Mouse (Mus musculus) lung, postnatal 0 days (tissue): ENCODE data around the gene F8. TPM values are rescaled to one million over a fixed set of nuclear protein-coding genes. Genes with fewer than 3 reads are reported as not detected.
"Not testable (repeated sequence)": the region's sequence is repeated elsewhere in the genome, so short reads cannot be mapped to it uniquely, and the experiment has no call there.

Source experiments
- ATAC-seq: fragments of 200-750 bp; cut with Nextera tagmentation; 2 replicates; pipeline ENCODE4 v1.8.0; 2017; ENCODE audit warnings: moderate library complexity
- DNase-seq: peaks from one replicate; pipeline ENCODE4 v3.0.0-alpha.2; 2016; ENCODE audit warnings: low spot score
- H3K27ac ChIP-seq: fragments of 300-500 bp; sonication (generic); 2 replicates; pipeline ENCODE4 v1.5.1; 2014; ENCODE audit warnings: antibody characterized with exemption, mild to moderate bottlenecking, low read length, mixed read lengths
- H3K27me3 ChIP-seq: fragments of 300-500 bp; sonication (generic); replicated peaks from 2 replicates; pipeline ENCODE4 v1.6.1; 2014; ENCODE audit warnings: low read length, mixed read lengths; ENCODE audit not compliant: insufficient read depth
- H3K36me3 ChIP-seq: fragments of 300-500 bp; sonication (generic); 2 replicates; pipeline ENCODE4 v1.6.1; 2014; ENCODE audit warnings: low read length, mixed read lengths; ENCODE audit not compliant: insufficient read depth
- H3K4me1 ChIP-seq: fragments of 300-500 bp; sonication (generic); 2 replicates; pipeline ENCODE4 v1.6.1; 2014; ENCODE audit warnings: antibody characterized with exemption, low read depth, low read length, mixed read lengths; ENCODE audit not compliant: insufficient read depth
- H3K4me2 ChIP-seq: fragments of 300-500 bp; sonication (generic); replicated peaks from 2 replicates; pipeline ENCODE4 v1.6.1; 2014; ENCODE audit warnings: low read depth, mild to moderate bottlenecking, low read length, moderate library complexity, mixed read lengths
- H3K4me3 ChIP-seq: fragments of 300-500 bp; sonication (generic); 2 replicates; pipeline ENCODE4 v1.5.1; 2014; ENCODE audit warnings: low read depth, low read length
- H3K9ac ChIP-seq: fragments of 300-500 bp; sonication (generic); replicated peaks from 2 replicates; pipeline ENCODE4 v1.6.1; 2014; ENCODE audit warnings: low read depth, mild to moderate bottlenecking
- H3K9me3 ChIP-seq: fragments of 300-500 bp; sonication (generic); 2 replicates; pipeline ENCODE4 v1.6.1; 2016; ENCODE audit warnings: low read length, mixed read lengths
- CTCF ChIP-seq: IDR thresholded peaks from 2 replicates; pipeline ENCODE4 v1.5.1; 2016; ENCODE audit warnings: antibody characterized with exemption, mild to moderate bottlenecking
- EP300 ChIP-seq: IDR thresholded peaks from 2 replicates; pipeline ENCODE4 v1.6.1; 2016; ENCODE audit warnings: antibody characterized with exemption, mild to moderate bottlenecking, control low read depth
- WGBS: fragments of 180-500 bp; shearing (Covaris S2); extraction: QIAGEN DNeasy Blood & Tissue Kit; methylation state at CpG from one replicate; pipeline ENCODE4 v1.1.7; 2014; 5-methylcytosine and 5-hydroxymethylcytosine counted together
- polyA plus RNA-seq: library from polyadenylated mRNA; unstranded; fragments of >200 nt; fragmentation: Nextera tagmentation; extraction: Ambion mirVana; gene quantifications from 2 replicates; pipeline ENCODE4 v1.2.1, GENCODE M21; 2015

F8 gene
- polyA plus RNA-seq, 1 experiment from 2014 or later, result 1.3 TPM

DNA sequence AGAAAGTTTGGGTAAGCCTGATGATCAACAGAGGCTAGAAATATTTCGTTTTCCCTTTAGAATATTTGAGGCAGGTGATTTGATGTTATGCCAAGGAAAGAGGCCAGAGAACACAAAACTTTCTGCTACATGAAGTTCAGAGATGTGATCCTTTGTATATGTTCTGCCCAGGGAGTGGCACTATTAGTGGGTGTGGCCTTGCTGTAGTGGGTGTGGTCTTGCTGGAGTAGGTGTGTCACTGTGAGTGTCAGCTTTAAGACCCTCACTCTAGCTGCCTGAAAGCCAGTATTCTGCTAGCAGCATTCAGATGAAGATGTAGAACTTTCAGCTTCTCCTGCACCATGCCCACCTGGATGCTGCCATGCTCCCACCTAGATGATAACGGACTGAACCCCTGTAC lies 232.1 kb downstream of the F8 start:
- no peak for ATAC-seq
- no peaks in the 10 kb centered on the region for H3K27me3 ChIP-seq
- no peak overlapping the region for H3K4me2 ChIP-seq
- no peaks in the 10 kb centered on the region for H3K9me3 ChIP-seq
- H3K9ac ChIP-seq, result no peak overlapping the region
- no peak overlapping the region for H3K4me3 ChIP-seq
- TF ChIP-seq CTCF, result no peak
- no peak for TF ChIP-seq EP300
- H3K36me3 ChIP-seq, result no peaks in the 10 kb centered on the region
- no peaks in the 10 kb centered on the region for H3K4me1 ChIP-seq
- DNase-seq, result no peak
- WGBS, result 83% methylated on average over 2 of the region's 2 CpGs
- no peak overlapping the region for H3K27ac ChIP-seq

DNA sequence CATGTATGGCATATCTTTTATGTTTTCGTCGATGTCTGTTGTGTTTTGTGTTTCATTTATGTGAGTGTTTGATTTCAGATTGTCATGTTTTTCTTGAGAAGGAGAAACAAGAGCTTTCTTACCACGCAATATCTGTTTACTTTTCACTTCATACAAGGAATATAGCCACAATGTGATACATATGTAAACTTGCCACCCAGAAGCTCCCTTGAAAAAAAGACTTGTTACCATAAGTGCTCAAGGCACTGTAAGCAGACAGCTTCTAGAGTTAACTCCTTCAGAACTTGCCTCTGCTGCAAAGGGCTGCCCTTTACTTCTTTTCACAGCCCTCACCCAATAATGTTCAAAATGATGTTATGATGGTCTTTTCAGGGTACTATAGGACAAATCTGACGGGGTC lies 234.0 kb downstream of the F8 start:
- Histone ChIP-seq H3K9me3 (no peaks in the 10 kb centered on the region), H3K27ac (no peak overlapping the region), H3K27me3 (no peaks in the 10 kb centered on the region), H3K36me3 (no peaks in the 10 kb centered on the region), H3K4me1 (no peaks in the 10 kb centered on the region), H3K4me3 (no peak overlapping the region), H3K9ac (no peak overlapping the region), H3K4me2 (no peak overlapping the region)
- TF ChIP-seq EP300 (no peak), CTCF (no peak)
- DNase-seq (no peak), ATAC-seq (no peak)
- 40% methylated on average over 4 of the region's 4 CpGs for WGBS

DNA sequence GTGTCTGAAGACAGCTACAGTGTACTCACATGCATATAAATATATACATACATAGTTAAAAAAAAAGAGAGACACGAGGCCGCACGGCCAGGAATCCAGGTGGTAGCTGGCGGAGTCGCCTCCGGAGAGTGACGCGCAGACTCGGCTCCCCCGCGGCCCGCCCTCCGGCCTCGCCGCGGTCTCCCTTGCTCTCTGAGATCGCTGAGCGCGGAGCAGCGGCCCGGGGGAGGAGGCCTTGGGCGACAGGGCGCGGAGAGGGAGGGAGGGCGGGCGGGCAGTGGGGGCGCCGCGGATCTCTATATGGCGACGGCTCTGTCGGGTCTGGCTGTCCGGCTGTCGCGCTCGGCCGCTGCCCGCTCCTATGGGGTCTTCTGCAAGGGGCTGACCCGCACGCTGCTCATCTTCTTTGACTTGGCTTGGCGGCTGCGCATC lies 239.3 kb downstream of the F8 start:
- not testable (repeated sequence) for H3K36me3 ChIP-seq, H3K9me3 ChIP-seq, H3K4me1 ChIP-seq, H3K27ac ChIP-seq, DNase-seq, H3K27me3 ChIP-seq, H3K9ac ChIP-seq
- Histone ChIP-seq H3K4me2 (peak overlapping the region; percentile 54), H3K4me3 (peak overlapping the region; percentile 8; the same call in 1 of the 2 replicates)
- peak; percentile 32; the same call in 1 of the 2 replicates for ATAC-seq
- 31% methylated on average over 6 of the region's 42 CpGs for WGBS

DNA sequence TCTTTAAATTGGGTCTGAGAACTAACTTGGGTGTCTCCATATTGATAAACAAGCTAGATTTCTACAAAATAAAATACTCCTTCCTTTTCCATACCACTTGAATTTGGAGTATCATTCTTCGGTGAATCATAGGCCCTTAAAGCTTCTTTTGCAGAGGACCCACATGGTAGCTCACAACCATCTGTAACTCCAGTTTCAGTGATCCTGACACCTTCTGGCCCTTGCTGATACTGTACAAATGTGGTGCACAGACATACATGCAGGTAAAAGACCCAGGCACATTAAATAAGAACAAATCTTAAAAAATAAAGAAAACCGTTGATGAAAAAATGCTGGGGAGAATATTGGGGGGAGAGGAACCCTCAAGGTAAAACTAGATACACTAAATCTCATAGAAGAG lies 244.2 kb downstream of the F8 start:
- H3K4me2 ChIP-seq, result no peak overlapping the region
- H3K4me3 ChIP-seq, result no peak overlapping the region
- no peaks in the 10 kb centered on the region for H3K4me1 ChIP-seq
- H3K9me3 ChIP-seq, result no peaks in the 10 kb centered on the region
- no peaks in the 10 kb centered on the region for H3K27me3 ChIP-seq
- TF ChIP-seq CTCF (no peak), EP300 (no peak)
- no peak for ATAC-seq
- no peak for DNase-seq
- no peak overlapping the region for H3K9ac ChIP-seq
- no peaks in the 10 kb centered on the region for H3K36me3 ChIP-seq
- 80% methylated on average over 2 of the region's 2 CpGs for WGBS
- H3K27ac ChIP-seq, result no peak overlapping the region

- TF ChIP-seq EP300, result no peak
- TF ChIP-seq CTCF, result no peak
- no peak overlapping the region for H3K27ac ChIP-seq
- H3K4me2 ChIP-seq, result no peak overlapping the region
- no peak overlapping the region for H3K9ac ChIP-seq
- DNase-seq (no peak), ATAC-seq (no peak)
- H3K27me3 ChIP-seq, result no peaks in the 10 kb centered on the region
- 90% methylated on average over 2 of the region's 2 CpGs for WGBS
- H3K9me3 ChIP-seq, result no peaks in the 10 kb centered on the region
- H3K36me3 ChIP-seq, result no peaks in the 10 kb centered on the region
- H3K4me1 ChIP-seq, result no peaks in the 10 kb centered on the region
- H3K4me3 ChIP-seq, result no peak overlapping the region
Measured at GRCm38 (mm10) chrX:75137729-75138128, 244.7 kb downstream of the F8 start.

- Histone ChIP-seq H3K4me1 (no peaks in the 10 kb centered on the region), H3K9me3 (no peaks in the 10 kb centered on the region), H3K36me3 (no peaks in the 10 kb centered on the region), H3K4me2 (no peak overlapping the region), H3K27me3 (no peaks in the 10 kb centered on the region), H3K4me3 (no peak overlapping the region), H3K9ac (no peak overlapping the region), H3K27ac (no peak overlapping the region)
- TF ChIP-seq EP300 (no peak), CTCF (no peak)
- DNase-seq, result no peak
- no peak for ATAC-seq
Measured at GRCm38 (mm10) chrX:75136938-75137337, 245.5 kb downstream of the F8 start.

DNA sequence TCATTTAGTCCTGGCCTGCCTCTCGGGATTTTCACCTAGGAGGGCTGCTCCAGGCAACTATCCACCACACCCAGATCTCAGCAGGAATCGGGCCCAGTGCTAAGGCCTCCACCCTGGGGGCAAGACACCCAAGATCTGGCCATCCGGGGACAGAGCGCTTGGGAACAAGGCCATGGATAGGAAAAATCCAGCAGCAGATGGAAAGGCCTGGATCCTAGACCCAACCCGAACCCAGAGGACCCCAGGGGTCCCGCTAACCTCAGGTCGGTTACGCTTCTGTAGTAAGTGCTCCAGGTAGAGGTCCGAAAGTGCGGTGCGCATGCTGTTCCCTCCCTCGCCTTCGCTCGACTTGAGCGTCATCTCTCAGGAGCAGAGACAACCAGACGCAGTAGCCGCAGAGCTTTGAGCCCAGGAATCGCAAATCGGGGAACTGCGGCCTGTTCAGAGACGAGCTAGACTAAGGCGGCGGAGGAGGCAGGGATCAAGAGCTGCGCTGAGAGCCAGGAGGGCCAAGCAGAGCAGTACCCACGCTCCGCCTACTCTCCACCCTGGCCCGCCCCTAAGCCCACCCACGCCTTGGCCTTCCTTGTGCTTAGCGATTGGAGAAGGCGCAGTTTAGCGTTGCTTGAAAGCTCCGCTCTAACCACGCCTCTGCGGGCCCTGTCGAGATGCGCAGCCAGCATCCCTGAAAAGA lies 251.8 kb downstream of the F8 start, which contains the start of gene Mpp1:
Mpp1 (minus strand) TSS at position 550 of the 694 bp plus-strand sequence.
- Histone ChIP-seq H3K9ac (peak within 1 kb of the TSS; percentile 49), H3K4me3 (peak within 1 kb of the TSS; percentile 56), H3K27me3 (no peaks in the 10 kb centered on the region), H3K4me1 (no peaks in the 10 kb centered on the region), H3K27ac (peak within 1 kb of the TSS; percentile 73), H3K4me2 (peak within 1 kb of the TSS; percentile 47), H3K9me3 (no peaks in the 10 kb centered on the region), H3K36me3 (no peaks in the 10 kb centered on the region)
- 18% methylated on average over 31 of the region's 36 CpGs for WGBS
- no peak for TF ChIP-seq EP300
- TF ChIP-seq CTCF, result no peak
- peak; percentile 90 for DNase-seq
- ATAC-seq, result peak; percentile 99
